Mouse (Mus musculus) megakaryocyte, embryonic 14.5 days (primary cell): ENCODE measurements around the gene Sv2b. TPM values are rescaled to one million over a fixed set of nuclear protein-coding genes. Genes with fewer than 3 reads are reported as not detected.
A peak's percentile ranks its signal among the peaks of the same experiment; 100 is the strongest.
"Not testable (repeated sequence)": the region's sequence is repeated elsewhere in the genome, so short reads cannot be mapped to it uniquely, and the experiment has no call there.

Experiments used
- H3K27me3 ChIP-seq: replicated peaks from 2 replicates; pipeline ENCODE3; 2012; ENCODE audit warnings: inconsistent platforms
- H3K36me3 ChIP-seq: replicated peaks from 2 replicates; pipeline ENCODE3; 2012; ENCODE audit warnings: low read length, inconsistent platforms, mixed read lengths
- H3K4me1 ChIP-seq: 2 replicates; pipeline ENCODE4 v1.6.1; 2012; ENCODE audit warnings: inconsistent platforms
- H3K4me3 ChIP-seq: replicated peaks from 2 replicates; pipeline ENCODE3; 2012; ENCODE audit warnings: moderate library complexity, mild to moderate bottlenecking, inconsistent platforms
- H3K9me3 ChIP-seq: 2 replicates; pipeline ENCODE4 v1.6.1; 2012; ENCODE audit warnings: inconsistent platforms
- FLI1 ChIP-seq: IDR thresholded peaks from 2 replicates; pipeline ENCODE4 v1.6.1; 2012; ENCODE audit warnings: low read length, inconsistent platforms, mixed read lengths
- GATA1 ChIP-seq: IDR thresholded peaks from 3 replicates; pipeline ENCODE4 v1.6.1; 2012; ENCODE audit warnings: mixed read lengths, low read length, inconsistent platforms, borderline replicate concordance
- polyA plus RNA-seq: library from polyadenylated mRNA; stranded (reverse); fragments of >175 nt; gene quantifications from 2 replicates; pipeline ENCODE4 v1.2.3, GENCODE M21; 2012; ENCODE audit warnings: low replicate concordance; ENCODE audit not compliant: insufficient read depth

Sv2b gene
- polyA plus RNA-seq, 1 experiment = not detected

- Histone ChIP-seq H3K4me1 (no peaks in the 10 kb centered on the region), H3K4me3 (no peak overlapping the region), H3K27me3 (peaks cover 2% of the 10 kb centered on the region), H3K36me3 (no peaks in the 10 kb centered on the region), H3K9me3 (no peaks in the 10 kb centered on the region)
- TF ChIP-seq FLI1 (no peak), GATA1 (no peak)
These were observed 86.2 kb downstream of the Sv2b start for GRCm38 (mm10) chr7:75222704-75223431.

- Histone ChIP-seq H3K9me3 (no peaks in the 10 kb centered on the region), H3K27me3 (peaks cover 3% of the 10 kb centered on the region), H3K4me1 (no peaks in the 10 kb centered on the region), H3K4me3 (no peak overlapping the region), H3K36me3 (no peaks in the 10 kb centered on the region)
- no peak for TF ChIP-seq FLI1
- TF ChIP-seq GATA1 = no peak
These were observed 88.3 kb downstream of the Sv2b start for GRCm38 (mm10) chr7:75220786-75221185.

- Histone ChIP-seq H3K27me3 (peaks cover 3% of the 10 kb centered on the region), H3K4me1 (no peaks in the 10 kb centered on the region), H3K9me3 (no peaks in the 10 kb centered on the region), H3K4me3 (no peak overlapping the region), H3K36me3 (no peaks in the 10 kb centered on the region)
- no peak for TF ChIP-seq GATA1
- no peak for TF ChIP-seq FLI1
These were observed 88.8 kb downstream of the Sv2b start for GRCm38 (mm10) chr7:75220296-75220695.

DNA sequence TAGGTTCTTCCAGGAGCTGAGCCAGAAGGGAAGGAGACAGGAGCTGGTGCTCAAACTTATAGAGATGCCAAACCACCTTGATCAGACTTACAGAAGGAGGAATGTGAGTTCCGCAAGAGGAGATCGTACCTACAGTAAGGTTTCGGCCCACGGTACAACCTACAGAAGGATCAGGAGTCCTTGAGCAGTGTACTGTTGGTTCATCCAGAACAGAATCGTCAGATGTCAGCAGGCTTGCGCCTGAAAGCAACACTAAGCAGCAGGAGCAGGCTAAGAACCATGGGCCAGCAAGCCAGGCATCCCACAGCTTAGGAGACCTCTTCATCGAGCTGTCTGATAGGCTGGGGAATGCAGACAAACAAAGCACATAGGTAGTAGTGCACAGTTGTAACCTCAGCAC lies 92.9 kb downstream of the Sv2b start:
- H3K4me1 ChIP-seq = no peaks in the 10 kb centered on the region
- peaks cover 2% of the 10 kb centered on the region for H3K27me3 ChIP-seq
- no peaks in the 10 kb centered on the region for H3K9me3 ChIP-seq
- no peaks in the 10 kb centered on the region for H3K36me3 ChIP-seq
- H3K4me3 ChIP-seq = no peak overlapping the region
- no peak for TF ChIP-seq GATA1
- TF ChIP-seq FLI1 = no peak

DNA sequence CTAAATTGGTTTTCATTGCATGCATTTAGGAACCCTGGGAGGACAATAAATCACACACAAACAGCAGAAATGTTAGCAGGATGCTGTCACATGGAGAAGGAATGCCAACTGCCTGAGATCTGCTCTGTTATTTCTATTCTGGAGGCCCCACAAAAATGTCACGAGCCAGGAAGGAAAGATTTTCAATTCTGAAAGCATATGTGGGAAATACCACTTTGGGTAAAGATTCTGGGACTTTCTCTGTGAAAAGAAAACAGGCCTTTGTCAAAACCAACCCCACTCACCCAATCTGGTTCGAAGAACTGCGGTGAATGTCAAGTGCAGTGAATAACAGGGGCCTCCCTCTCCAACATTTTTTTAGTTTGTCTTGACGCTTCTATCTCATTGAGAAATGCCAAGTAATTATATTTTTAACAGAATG lies 99.8 kb downstream of the Sv2b start:
- Histone ChIP-seq H3K27me3 (peaks cover 1% of the 10 kb centered on the region), H3K4me3 (no peak overlapping the region), H3K9me3 (peaks cover 4% of the 10 kb centered on the region; the same call in 1 of the 2 replicates), H3K4me1 (no peaks in the 10 kb centered on the region), H3K36me3 (no peaks in the 10 kb centered on the region)
- TF ChIP-seq GATA1 (no peak), FLI1 (no peak)

GRCm38 (mm10) chr7:75207965-75208644 lies 101.0 kb downstream of the Sv2b start:
- H3K36me3 ChIP-seq = no peaks in the 10 kb centered on the region
- H3K27me3 ChIP-seq = peaks cover 1% of the 10 kb centered on the region
- no peak for TF ChIP-seq GATA1
- TF ChIP-seq FLI1 = no peak
- H3K4me1 ChIP-seq = no peaks in the 10 kb centered on the region
- H3K9me3 ChIP-seq = peaks cover 4% of the 10 kb centered on the region; the same call in 1 of the 2 replicates
- H3K4me3 ChIP-seq = no peak overlapping the region

DNA sequence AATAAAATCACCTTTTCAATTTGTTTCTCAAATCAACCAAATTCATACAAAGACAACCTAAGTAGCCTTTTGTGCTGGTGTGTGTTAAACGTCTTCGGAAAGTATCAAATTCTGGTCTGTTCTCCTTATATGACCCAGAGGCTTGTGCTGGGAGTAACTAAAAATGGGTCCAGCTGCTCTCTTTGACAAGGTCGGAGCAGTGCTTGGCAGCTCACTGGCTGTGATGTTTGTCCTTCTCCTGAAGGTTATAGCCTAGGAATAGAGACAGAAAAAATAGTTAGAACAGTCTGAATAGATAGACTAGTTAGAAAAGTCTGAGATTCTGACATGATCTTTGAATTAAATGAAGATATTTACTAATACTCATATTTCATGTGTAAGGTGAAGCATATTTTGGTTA lies 102.4 kb downstream of the Sv2b start:
- Histone ChIP-seq H3K4me1 (no peaks in the 10 kb centered on the region), H3K36me3 (no peaks in the 10 kb centered on the region), H3K27me3 (peaks cover 1% of the 10 kb centered on the region), H3K9me3 (peaks cover 4% of the 10 kb centered on the region; the same call in 1 of the 2 replicates), H3K4me3 (no peak overlapping the region)
- TF ChIP-seq GATA1 = no peak
- no peak for TF ChIP-seq FLI1

- no peaks in the 10 kb centered on the region for H3K36me3 ChIP-seq
- H3K4me3 ChIP-seq = no peak overlapping the region
- peaks cover 4% of the 10 kb centered on the region; the same call in 1 of the 2 replicates for H3K9me3 ChIP-seq
- peaks cover 1% of the 10 kb centered on the region for H3K27me3 ChIP-seq
- TF ChIP-seq FLI1 (no peak), GATA1 (no peak)
- no peaks in the 10 kb centered on the region for H3K4me1 ChIP-seq
These were observed 103.7 kb downstream of the Sv2b start for GRCm38 (mm10) chr7:75205386-75205785.

GRCm38 (mm10) chr7:75194919-75195230 lies 114.2 kb downstream of the Sv2b start:
- H3K36me3 ChIP-seq, H3K9me3 ChIP-seq, H3K4me3 ChIP-seq, H3K4me1 ChIP-seq, H3K27me3 ChIP-seq: not testable (repeated sequence)

DNA sequence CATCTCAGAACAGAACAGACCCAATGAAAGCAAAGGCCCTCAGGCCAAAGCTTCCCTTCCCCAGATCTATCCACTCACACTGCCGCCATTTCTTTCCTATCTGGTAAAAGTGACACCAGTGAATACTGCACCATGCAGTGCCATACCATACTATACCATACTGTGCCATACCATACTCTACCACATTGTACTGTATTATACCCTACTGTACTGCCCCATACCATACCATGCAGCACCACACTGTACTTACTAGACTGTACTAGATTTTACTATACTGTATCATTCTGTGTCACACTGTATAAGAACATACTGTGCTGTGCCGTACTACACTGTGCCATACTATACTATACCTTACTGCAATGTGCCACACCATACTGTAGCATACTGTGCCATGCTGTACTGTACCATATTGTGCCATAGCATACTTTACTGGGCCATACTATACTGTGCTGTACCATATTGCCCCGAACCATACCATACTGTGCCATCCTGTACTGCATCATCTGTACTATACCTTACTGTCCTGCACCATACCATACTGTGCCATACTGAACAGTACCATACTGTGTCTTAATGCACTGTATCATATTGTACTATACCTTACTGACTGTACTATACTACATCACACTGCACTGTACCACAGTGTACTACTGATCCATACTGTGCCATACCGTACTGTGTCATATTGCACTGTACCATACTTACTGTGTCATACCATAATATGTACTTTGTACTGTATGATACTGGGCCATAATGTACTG lies 114.7 kb downstream of the Sv2b start:
- Histone ChIP-seq H3K36me3 (no peaks in the 10 kb centered on the region), H3K27me3 (no peaks in the 10 kb centered on the region)
- TF ChIP-seq FLI1 (no peak), GATA1 (no peak)

More for the DNA sequence above, 114.7 kb downstream of the Sv2b start:
- H3K4me3 ChIP-seq = peak overlapping the region; percentile 50
- H3K9me3 ChIP-seq = no peaks in the 10 kb centered on the region
- no peaks in the 10 kb centered on the region for H3K4me1 ChIP-seq
